Mouse (Mus musculus): Measurements from ENCODE around the gene Cog8. TPM values are rescaled to one million over a fixed set of nuclear protein-coding genes. Genes with fewer than 3 reads are reported as not detected.
A peak's percentile ranks its signal among the peaks of the same experiment; 100 is the strongest.
"Not testable (repeated sequence)": the region's sequence is repeated elsewhere in the genome, so short reads cannot be mapped to it uniquely, and the experiment has no call there.

The Cog8 gene
- total RNA-seq, 2 experiments from 2014 or later: 27.8 to 32.5 TPM

GRCm38 (mm10) chr8:107031577-107032090, 24.9 kb downstream of the Cog8 start:
- Histone ChIP-seq H3K4me3 (peak overlapping the region; percentile 88), H3K27ac (peak overlapping the region; percentile 93)
- DNase-seq (ENCODE audit: low spot score in 2 of 2): peak in 1 of 2 experiments; percentile 20
- TF ChIP-seq CTCF (conservative IDR thresholded peaks at IDR 0.05): no peak

DNA sequence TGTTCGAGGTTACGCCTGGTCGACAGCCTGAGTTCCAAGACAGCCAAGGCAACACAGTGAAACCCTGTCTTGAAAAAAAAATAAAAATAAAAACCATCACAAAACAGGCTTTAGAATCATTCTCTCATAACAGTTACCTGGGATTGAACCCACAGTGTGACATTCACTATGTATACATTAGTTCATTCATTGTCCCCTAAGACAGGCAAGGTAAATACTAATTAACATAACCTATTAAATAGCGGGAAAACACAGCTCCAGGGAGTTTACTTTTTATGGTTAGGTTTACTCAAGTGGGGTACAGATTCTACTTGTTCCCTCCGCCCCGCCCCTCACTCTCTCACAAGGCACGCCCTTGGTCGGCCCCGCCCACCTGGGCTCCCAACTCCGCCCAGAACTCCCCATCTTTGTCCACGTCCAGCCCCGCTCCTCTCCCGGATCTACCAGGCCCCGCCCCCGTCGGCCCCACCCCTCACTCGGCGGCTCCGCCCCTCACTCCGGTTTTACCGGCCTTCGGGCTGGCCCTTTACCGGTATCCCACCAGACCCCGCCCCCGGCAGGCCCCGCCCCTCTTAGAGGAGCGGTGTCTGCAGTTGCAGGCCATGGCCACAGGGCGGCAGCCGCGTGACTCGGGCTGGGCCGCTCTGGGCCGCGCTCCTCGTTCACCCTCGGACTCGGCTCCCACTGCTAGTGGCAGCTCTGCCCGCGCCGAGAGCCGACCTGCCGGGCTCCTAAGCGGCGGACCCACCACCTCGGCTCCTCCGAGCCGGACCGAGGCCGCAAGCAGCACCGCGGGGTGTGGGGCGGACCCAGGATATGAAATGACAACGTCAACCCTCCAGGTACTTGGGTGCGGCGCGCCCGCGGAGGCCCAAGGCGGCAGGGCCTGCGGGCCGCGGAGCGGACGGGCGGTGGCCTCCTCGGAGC, 25.6 kb downstream of the Cog8 start, which contains the start of gene Vps4a:
Gene Vps4a, plus strand, starts transcription at position 573 of the 927 bp plus-strand sequence.
- DNase-seq (ENCODE audit: low spot score in 2 of 2): peak; percentile 95 to 97
- peak; percentile 99 for TF ChIP-seq CTCF (conservative IDR thresholded peaks at IDR 0.05)
- Histone ChIP-seq H3K27ac (peak within 1 kb of the TSS; percentile 93), H3K4me3 (peak within 1 kb of the TSS; percentile 88)

DNA sequence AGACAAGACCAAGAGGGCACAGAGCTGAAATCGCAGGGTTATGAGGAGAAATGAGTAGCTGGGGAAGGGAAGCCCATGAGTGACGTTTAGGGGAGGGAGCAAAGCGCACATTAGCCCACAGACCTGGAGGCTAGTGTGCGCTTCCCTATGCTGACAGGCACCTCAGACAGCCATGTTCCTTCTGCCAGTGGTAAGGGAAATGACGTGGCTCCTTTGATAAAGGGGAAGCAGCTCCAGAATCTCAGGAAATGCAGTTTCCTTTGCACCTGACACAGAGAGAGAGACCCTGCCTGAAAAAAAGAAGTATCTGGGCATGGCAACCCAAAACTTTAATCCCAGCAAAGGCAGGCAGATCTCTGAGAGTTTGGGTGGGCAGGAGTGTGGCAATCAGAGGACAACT, 26.4 kb downstream of the Cog8 start:
- Histone ChIP-seq H3K4me3 (no peak overlapping the region), H3K27ac (no peak overlapping the region)
- no peak for TF ChIP-seq CTCF (conservative IDR thresholded peaks at IDR 0.05)
- no peak for DNase-seq (ENCODE audit: low spot score in 2 of 2)

DNA sequence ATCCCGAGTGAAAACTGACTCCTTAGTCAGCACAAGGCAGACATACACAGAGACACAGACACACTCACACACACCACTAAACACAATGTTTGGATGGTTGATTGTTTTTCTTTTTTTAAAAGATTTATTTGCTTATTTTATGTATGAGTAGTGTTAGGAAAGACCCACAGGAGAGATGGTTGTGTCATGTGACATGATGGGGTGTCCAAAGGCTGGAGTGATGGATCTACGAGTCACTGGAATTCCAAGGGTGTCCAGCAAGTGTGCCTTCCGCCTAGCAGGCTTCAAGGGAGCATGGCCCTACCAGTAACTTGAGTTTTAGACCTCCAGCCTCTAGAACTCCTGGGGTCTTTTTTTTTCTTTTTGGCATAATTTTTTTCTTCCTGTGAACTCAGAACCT, 27.2 kb downstream of the Cog8 start:
- Histone ChIP-seq H3K4me3 (no peak overlapping the region), H3K27ac (no peak overlapping the region)
- DNase-seq (ENCODE audit: low spot score in 2 of 2): no peak
- no peak for TF ChIP-seq CTCF (conservative IDR thresholded peaks at IDR 0.05)

DNA sequence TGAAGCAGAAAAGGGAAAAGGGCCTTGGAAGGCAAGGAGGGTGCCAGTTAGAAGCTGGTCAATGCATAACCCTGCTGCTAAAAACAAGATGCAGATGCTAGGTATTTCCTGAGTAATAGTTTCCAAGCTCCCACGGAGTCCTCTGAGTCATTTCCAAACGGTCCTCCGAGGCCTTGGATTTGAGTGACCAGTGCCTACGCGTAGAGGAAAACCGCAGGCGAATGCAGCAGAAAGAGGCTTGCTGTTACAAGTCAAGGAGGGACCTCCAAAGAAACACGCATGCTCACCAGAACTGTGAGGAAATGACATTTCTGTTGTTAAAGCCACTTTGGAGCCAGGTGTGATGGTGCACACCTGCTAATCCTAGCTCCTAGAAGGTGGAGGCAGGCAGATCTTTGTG, 33.0 kb downstream of the Cog8 start:
- Histone ChIP-seq H3K27ac (no peak overlapping the region), H3K4me3 (no peak overlapping the region)
- TF ChIP-seq CTCF (conservative IDR thresholded peaks at IDR 0.05): no peak
- no peak for DNase-seq (ENCODE audit: low spot score in 2 of 2)

DNA sequence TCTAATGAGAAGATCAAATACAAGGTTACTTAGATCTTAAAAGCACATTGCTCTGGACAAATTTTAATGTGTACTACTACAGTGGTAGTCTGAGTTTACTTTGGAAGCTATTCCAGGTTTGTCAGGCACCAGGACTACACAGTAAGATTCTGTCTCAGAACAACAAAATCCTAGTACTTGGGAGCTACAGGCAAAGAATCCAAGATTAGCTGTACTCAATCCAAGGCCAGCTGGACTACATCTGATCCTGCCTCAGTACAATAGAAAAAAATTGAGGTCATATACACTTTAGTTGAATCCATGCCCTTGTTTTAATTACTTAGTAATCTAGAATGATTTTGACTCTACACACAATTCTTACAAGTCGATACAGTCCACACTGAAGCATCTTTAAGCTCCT, 41.6 kb downstream of the Cog8 start:
- no peak overlapping the region for H3K4me3 ChIP-seq
- 0 out of 2 replicates have a peak overlapping the region, but pooled peaks have one; percentile 14 for H3K27ac ChIP-seq
- no peak for TF ChIP-seq CTCF (conservative IDR thresholded peaks at IDR 0.05)
- no peak for DNase-seq (ENCODE audit: low spot score in 2 of 2)

DNA sequence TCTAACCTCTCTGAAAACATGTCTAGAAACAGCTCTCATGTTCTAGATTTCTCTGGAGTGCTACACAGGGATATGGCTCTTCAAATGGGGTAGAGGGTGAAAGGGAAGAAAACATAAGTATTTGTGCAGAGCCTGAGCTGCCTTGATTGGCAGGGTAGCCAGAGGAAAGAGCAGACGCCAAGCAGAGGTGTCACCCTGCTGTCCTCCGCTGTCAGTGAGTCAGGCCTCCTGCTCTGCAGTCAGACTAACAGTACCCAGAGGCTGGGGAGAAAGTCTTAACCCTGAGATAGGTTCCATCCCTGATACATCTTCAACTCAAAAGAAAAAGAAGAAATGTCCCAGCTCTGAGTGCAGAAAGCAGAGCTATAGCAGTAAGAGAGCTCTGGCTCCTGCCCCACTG, 43.8 kb downstream of the Cog8 start:
- DNase-seq (ENCODE audit: low spot score in 2 of 2): no peak
- Histone ChIP-seq H3K27ac (no peak overlapping the region), H3K4me3 (no peak overlapping the region)
- TF ChIP-seq CTCF (conservative IDR thresholded peaks at IDR 0.05): no peak

- TF ChIP-seq CTCF (conservative IDR thresholded peaks at IDR 0.05): no peak
- Histone ChIP-seq H3K4me3 (no peak overlapping the region), H3K27ac (0 out of 2 replicates have a peak overlapping the region, but pooled peaks have one; percentile 39)
- DNase-seq (ENCODE audit: low spot score in 2 of 2): no peak
Measured at GRCm38 (mm10) chr8:107007795-107008194, 48.7 kb downstream of the Cog8 start.

GRCm38 (mm10) chr8:107002532-107002931, 54.0 kb downstream of the Cog8 start:
- Histone ChIP-seq H3K4me3 (no peak overlapping the region), H3K27ac (peak overlapping the region; percentile 56; the same call in 1 of the 2 replicates)
- DNase-seq (ENCODE audit: low spot score in 2 of 2): peak; percentile 87 to 94
- TF ChIP-seq CTCF (conservative IDR thresholded peaks at IDR 0.05): peak; percentile 100

DNA sequence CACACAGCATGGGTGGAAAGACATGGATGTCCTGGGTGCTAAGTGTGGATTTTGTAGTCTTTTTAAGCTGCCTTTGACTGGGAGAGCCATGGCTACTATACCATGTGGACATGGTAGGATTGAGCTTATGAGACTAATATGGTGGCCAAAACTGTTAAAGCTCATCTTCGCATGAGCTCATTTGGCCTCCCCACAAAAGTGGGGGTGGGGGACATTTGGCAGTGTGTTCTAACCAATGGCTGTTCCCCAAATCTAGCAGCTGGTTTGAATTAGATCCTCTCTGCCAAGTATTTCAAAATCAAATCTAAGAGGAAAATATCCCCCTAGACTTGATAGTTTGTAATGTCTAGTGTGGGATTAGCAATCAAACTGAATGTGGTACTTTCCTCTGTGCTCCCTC, 57.4 kb downstream of the Cog8 start:
- Histone ChIP-seq H3K4me3 (no peak overlapping the region), H3K27ac (peak overlapping the region; percentile 77)
- no peak for TF ChIP-seq CTCF (conservative IDR thresholded peaks at IDR 0.05)
- DNase-seq (ENCODE audit: low spot score in 2 of 2): peak; percentile 64 to 66

GRCm38 (mm10) chr8:106997416-106997815, 59.1 kb downstream of the Cog8 start:
- TF ChIP-seq CTCF (conservative IDR thresholded peaks at IDR 0.05): no peak
- Histone ChIP-seq H3K4me3 (no peak overlapping the region), H3K27ac (no peak overlapping the region)
- DNase-seq (ENCODE audit: low spot score in 2 of 2): no peak

- TF ChIP-seq CTCF (conservative IDR thresholded peaks at IDR 0.05): peak; percentile 62
- not testable (repeated sequence) for H3K27ac ChIP-seq
Measured at GRCm38 (mm10) chr8:106996339-106996738, 60.1 kb downstream of the Cog8 start.

More at GRCm38 (mm10) chr8:106996339-106996738, 60.1 kb downstream of the Cog8 start:
- not testable (repeated sequence) for DNase-seq (ENCODE audit: low spot score in 2 of 2); H3K4me3 ChIP-seq

Small RNAs within 50 kb of the gene (microRNA-seq; reads per million reads assigned to microRNA genes)
- gene Mir7075: 1.1 to 2.9 reads per million in 2 experiments

Other genes with a start within 250 kb of the Cog8 start
- 1 to 10 TPM; 1.3 to 1.9 TPM for gene Has3, start 186.4 kb downstream of the Cog8 start, total RNA-seq (2021)
- gene Utp4, start 163.1 kb downstream of the Cog8 start, total RNA-seq (2021): 10 to 100 TPM; 43.4 to 47.9 TPM
- gene Sntb2, start 120.9 kb downstream of the Cog8 start, total RNA-seq (2021): 10 to 100 TPM; 24.8 to 24.9 TPM
- 100 to 1,000 TPM; 112 to 116 TPM for gene Vps4a, start 25.5 kb downstream of the Cog8 start, total RNA-seq (2021)
- gene Pdf, start 8.1 kb downstream of the Cog8 start, total RNA-seq (2021): 10 to 100 TPM; 25.2 to 26.1 TPM
- gene Nip7, start 188 bp upstream of the Cog8 start, total RNA-seq (2021): 10 to 100 TPM; 43.5 to 46.2 TPM
- gene Tmed6, start 9.0 kb upstream of the Cog8 start, total RNA-seq (2021): under 1 TPM in 1 of 2 experiments, not detected in 1; 0.42 TPM
- gene Terf2, start 39.9 kb upstream of the Cog8 start, total RNA-seq (2021): 10 to 100 TPM; 32.7 to 39.2 TPM
- 100 to 1,000 TPM; 103 to 104 TPM for gene Cyb5b, start 94.0 kb upstream of the Cog8 start, total RNA-seq (2021)
- 10 to 100 TPM; 57.4 to 69.3 TPM for gene Nfat5, start 236.8 kb upstream of the Cog8 start, total RNA-seq (2021)

Measured in layer of hippocampus, adult 2 months (tissue).